Mouse (Mus musculus) bone marrow macrophage, adult 2 months (primary cell): ENCODE measurements around the gene Rpl11.

Experiments
- CTCF ChIP-seq: IDR thresholded peaks from 2 replicates; pipeline ENCODE4 v1.5.1; 2012; ENCODE audit warnings: low read depth, mild to moderate bottlenecking, low read length, moderate library complexity
- POLR2A ChIP-seq: IDR thresholded peaks from 2 replicates; pipeline ENCODE4 v1.6.1; 2012; ENCODE audit warnings: mild to moderate bottlenecking, low read depth, low read length, borderline replicate concordance

DNA sequence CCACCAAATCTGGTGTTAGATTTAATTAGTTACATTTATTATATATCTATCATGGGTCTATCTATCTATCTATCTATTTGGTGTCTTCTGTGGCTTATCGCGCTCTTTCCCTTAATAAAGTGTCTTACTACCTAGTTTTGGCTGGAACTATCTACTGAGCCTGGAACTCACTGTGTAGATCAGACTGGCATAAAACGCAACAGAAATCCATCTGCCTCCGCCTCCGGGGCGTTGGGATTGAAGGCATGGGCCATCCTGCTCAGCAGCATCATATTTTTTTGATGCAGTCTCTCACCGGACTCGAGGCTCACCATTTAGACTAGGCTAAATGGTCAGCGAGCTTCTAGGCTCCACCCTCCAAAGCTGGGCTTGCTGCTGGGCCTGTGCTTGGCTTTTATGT lies 65.5 kb downstream of the Rpl11 start:
- TF ChIP-seq POLR2A (no peak), CTCF (no peak)
